Mouse (Mus musculus) thymus, postnatal 4 days (tissue): ENCODE measurements around the gene Rbm3.

Source experiments
- DNase-seq: peaks from one replicate; pipeline ENCODE4 v3.0.0; 2021

The Rbm3 gene

GRCm38 (mm10) chrX:8145153-8145991 lies at the start of gene Rbm3:
TSS of gene Rbm3 (minus strand) at chrX:8145880.
- DNase-seq = peak; percentile 86

- DNase-seq = no peak
Measured at GRCm38 (mm10) chrX:8193419-8193723, 47.7 kb upstream of the Rbm3 start, which contains the start of gene Ebp. TSS of gene Ebp (minus strand) at chrX:8193512.

DNA sequence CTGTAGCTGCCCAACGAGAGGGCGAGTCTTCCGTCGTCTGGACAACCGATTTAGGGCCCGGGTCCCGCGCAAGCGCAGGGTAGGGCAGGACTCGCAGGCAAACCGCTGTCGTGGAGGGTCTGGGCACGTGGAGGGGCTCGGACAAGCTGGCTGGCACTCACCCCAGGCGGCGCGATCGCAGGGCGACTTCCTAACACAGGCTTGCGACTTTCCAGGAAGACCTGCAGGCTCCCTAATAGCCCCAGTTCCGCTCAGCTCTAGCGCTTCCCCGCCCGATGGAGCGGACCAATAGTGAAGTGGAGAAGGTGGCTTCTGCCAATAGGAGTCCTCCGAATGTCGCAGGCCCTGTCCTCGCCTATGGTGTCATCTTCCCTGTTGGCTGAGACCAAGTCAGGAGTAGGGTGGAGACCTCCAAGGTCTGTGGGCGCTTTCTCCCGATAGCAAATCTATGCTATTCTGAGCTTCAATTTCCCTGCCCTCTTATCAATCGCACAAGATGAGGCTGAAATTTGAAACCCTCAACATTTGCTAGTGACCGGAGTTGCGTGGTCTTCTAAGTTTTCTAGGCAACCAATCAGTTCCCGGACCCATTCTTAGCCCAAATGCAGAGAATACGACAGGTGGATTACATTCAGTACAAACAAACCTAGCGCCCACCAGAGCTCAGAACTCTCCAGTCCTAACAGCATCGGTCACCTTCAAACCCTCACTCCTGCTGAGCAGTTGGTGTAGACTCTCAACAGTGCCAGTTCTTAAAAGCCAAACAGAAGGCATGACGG lies 47.1 kb upstream of the Rbm3 start:
- peak; percentile 74 for DNase-seq

- no peak for DNase-seq
Measured at GRCm38 (mm10) chrX:8192126-8192639, 46.5 kb upstream of the Rbm3 start.

DNA sequence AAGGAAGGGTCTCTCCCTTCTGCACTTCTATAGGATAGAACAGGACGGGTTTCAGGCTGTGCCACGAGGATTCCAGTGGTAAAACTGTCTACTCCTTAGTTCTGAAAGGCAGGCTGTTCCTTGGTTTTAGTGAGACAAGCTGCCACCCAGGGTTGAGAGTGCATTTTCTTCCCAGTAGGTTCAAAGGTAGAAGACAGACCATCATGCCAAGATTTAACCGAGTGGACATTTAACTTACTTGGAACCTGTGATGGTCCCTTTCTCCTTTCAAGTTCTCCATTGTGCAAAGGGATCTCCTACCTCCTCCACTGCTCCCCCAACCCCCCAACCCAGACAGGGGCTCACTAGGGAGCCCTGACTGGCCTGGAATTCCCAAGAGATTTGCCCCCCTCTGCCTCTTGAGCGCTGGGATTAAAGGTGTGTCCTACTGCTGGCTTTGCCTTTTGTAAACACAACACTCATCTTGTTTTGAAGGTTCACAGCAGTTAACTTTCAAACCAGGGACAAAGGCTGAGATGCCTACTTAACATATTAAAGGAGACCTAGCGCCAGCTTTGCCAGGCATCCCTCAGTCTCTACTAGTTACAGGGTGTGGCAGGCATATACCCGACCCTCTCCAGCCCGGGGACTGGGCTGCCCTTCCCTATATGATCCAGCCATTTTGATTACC lies 37.3 kb upstream of the Rbm3 start:
- DNase-seq = no peak

- DNase-seq = no peak
Measured at GRCm38 (mm10) chrX:8179646-8180045, 34.0 kb upstream of the Rbm3 start.

GRCm38 (mm10) chrX:8178871-8179270 lies 33.2 kb upstream of the Rbm3 start:
- no peak for DNase-seq

GRCm38 (mm10) chrX:8175504-8176385 lies 30.1 kb upstream of the Rbm3 start, which contains the start of gene Tbc1d25:
TSS of gene Tbc1d25 (minus strand) at chrX:8176181.
- peak; percentile 87 for DNase-seq

DNA sequence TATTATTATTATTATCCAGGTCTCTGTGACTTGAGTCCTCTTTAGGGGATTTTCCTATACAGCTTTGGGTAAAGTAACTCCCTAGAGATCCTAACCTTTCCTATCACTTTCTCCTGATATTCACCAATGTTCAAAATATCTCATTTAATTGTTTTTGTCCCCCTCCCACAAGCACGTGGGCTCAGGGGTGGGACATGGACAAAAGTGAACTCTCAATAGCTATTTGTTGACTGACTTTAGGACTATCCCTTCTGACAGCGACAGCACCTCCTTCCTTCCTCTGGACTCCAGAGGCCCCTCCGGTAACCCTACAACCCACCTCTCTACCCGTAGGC lies 29.5 kb upstream of the Rbm3 start:
- no peak for DNase-seq

DNA sequence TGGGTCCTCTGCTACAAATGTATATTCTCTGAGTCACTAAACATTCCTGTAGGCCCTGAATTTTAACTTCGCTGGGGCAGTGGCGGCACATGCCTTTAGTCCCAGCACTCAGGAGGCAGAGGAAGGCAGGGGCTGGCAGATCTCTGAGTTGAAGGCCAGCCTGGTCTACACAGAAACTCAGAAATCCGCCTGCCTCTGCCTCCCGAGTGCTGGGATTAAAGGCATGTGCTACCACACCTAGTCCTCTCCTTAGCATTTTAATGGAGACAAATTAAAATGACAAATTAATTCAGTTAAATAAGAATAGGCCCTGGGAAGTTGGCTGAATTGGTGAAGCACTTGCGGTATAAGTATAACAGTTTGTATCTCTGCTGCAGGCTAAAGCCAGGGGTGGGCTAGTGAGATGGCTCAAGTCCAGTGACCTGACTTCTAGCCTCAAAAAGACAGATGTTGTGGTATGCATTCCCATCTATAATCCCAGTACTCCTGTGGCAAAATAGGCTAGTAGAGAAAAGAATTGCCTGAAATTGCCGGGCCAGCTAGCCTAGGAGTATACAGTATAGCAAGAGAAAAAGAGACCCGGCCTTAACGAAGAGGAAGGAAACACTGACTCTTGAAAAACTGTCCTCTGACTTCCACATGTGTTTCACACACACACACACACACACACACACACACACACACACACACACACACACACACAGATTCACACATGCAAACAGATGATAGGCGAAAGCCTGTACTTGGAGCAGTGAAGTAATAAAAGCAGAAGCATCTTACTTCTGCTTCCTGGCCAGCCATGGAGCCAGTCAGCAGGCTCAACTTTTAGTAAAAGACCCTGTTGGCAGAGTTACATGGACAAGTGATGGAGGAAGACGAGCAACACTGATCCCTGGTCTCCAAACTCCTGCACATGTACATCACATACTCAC lies 22.3 kb upstream of the Rbm3 start:
- DNase-seq = no peak

- DNase-seq = no peak
Measured at GRCm38 (mm10) chrX:8164471-8164870, 18.8 kb upstream of the Rbm3 start.

GRCm38 (mm10) chrX:8163076-8163475 lies 17.4 kb upstream of the Rbm3 start:
- no peak for DNase-seq

DNA sequence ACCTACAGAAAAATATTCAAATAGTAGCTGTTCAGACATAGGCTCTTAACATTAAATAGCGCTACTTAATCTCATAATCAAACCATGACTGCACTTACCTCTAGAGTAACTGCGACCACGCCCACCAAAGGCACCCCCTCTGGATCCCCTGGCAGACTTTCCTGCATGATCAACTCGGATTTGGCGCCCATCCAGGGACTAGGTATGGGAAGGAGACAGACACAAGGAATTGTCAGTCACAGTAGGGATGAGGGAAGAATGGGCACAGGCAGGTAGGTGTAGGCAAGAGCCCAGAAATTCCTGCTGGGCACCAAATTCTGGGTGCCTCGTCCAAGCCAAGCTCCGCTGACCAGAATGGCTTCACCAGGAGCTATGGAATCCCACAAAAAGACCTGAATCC lies 1.9 kb downstream of the Rbm3 start:
- DNase-seq = peak; percentile 9

DNA sequence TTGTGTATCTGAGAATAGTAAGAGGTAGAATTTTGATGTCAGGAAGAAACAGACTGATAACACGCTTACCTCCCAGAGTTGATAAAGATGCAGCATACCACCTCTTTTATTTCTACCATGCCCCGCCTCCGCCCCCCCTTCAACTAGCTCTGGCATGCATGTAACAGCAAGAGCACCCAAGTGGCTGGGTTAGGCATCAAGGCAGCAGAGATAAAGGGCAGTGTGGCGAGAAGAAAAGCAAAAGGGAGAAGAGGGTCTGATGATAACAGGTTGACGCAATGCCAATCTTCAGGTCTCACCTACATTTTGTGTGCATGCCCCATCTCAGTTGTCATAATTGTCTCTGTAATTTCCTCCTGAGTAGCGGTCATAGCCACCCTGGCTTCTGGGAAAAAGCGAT lies 2.7 kb downstream of the Rbm3 start:
- DNase-seq = no peak

DNA sequence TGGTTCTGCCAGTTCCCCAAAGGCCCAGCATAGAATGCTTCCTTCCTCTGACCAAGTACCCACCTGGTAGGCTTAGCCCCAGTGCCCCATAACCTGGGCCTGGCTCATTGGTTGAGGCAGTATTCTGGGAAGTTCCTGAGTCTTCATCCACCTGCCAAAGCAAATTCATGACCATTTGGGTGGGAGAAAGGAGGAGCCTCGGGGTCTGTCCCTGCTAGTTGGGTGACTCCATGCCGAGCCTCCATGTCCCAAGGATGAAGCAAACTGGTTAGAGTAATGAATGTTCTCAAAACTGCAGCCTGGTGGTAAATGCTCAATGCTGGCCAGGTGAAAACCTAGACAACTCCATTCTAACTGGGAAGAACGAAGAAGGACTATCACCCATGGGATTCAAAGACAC lies 4.6 kb downstream of the Rbm3 start:
- no peak for DNase-seq

- DNase-seq = no peak
Measured at GRCm38 (mm10) chrX:8140446-8140845, 5.2 kb downstream of the Rbm3 start.

- no peak for DNase-seq
Measured at GRCm38 (mm10) chrX:8139480-8139879, 6.2 kb downstream of the Rbm3 start.

DNA sequence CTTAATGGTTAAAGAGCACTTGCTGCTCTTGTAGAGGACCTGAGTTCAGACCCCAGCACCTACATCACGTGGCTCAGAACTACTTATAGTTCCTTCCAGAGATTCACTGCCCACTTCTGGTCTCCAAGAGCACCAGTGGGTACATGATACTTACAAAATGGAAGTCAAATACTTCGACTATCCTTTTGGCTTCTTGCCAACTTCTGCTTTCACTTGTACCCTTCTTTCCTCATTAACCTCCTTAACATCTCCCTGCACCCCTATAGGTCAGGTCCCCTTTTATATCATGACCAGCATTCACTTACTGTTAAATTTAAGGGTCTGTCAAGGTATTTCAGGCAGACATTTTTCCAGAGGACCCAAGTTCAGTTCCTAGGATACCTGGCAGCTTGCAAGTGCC lies 9.8 kb downstream of the Rbm3 start:
- DNase-seq = no peak

DNA sequence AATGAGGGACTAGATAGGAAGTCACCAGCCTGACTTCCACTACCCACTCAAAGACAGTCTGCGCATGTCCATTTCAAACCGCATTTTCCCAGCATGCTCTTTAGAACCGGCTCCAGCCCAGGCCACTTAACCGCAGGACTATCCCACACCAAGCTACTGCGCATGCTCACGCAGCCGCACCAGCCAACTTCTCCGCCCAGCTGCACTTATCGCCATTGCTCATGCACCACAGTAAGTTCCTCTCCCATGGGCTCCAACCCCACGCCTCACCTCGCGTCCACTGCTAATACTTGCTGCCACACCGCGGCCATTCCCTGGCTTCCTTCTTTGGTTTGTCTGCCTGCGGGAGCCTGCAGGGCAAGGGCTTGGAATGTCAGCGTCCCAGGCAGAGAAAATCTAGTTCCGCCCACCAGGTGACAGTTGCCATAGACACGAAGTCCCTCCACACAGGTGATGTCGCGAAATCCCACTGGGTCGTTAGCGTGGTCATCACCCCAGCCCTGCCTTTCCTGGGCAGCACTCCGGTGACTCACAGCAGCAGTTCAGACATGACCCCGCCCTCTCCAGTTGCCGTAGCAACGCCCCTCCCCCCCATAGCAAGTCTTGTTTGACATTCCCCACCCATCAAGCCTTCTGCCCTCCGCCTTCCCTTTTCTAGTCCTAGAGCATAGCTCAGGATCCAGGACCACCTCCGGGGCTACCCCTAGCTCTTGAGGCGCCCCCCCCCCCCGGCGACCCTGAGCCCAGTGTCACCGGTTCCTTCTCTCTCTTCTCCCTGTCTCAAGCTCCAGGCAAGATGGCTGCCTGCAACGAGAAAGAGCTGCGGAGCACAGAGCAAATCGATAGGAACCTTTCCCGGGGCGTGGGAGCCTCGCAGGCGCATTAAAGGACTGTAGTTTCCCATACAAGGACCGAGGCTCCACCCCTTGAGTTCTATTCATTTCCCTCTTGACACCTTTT lies 13.4 kb downstream of the Rbm3 start, which contains the start of gene Wdr13:
Gene Wdr13 (minus strand): TSS at position 876 of the 960 bp plus-strand sequence.
- peak; percentile 85 for DNase-seq

DNA sequence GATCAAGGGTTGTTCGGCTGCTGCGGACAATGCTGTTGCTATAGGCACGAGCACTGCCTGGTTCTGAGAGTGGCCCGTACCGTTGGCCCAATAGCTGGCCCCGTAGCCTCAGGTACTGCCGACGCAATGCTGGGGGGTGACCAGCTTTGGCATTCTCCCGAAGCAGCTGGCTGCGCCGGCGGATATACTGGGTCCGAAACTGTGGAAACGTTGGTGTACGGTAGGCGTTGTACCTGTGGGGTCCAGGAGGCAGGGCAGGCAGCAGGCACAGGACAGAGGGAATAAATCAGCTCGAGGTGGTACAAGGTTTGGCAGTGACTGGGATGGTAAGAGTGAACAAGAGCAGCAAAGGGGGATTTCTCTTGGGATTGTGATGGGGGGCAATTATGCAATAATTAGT lies 14.3 kb downstream of the Rbm3 start:
- DNase-seq = peak; percentile 16
